8 mouse cellular contexts compared by ENCODE assay signal in genomic region chr19:44135072-44135959, GRCm38 (mm10). TPM values are rescaled to one million over a fixed set of nuclear protein-coding genes. Genes with fewer than 3 reads are reported as not detected.
DNase-seq lines count a peak whose midpoint lies in the region; ATAC-seq and TF ChIP-seq lines count a peak whose summit lies in the region.

Gene Cwf19l1 (minus strand): TSS chr19:44135876.

- peak within 1 kb of the TSS; percentile 89 for H3K27ac ChIP-seq in bone marrow, adult 2 months (ENCODE audit: control insufficient read depth, insufficient read depth, low read depth, low read length, poor library complexity)
- peak within 1 kb of the TSS; percentile 95 for H3K27ac ChIP-seq in embryonic facial prominence, embryonic 15.5 days (replicated peaks)
- H3K27ac ChIP-seq in limb, embryonic 14.5 days (replicated peaks; ENCODE audit: low read depth, low read length): peak within 1 kb of the TSS; percentile 94
- H3K27ac ChIP-seq in midbrain, postnatal 0 days (ENCODE audit: low read depth, low read length): peak within 1 kb of the TSS; percentile 86

- H3K4me2 ChIP-seq in embryonic facial prominence, embryonic 15.5 days (replicated peaks): peak within 1 kb of the TSS; percentile 62
- H3K4me2 ChIP-seq in limb, embryonic 14.5 days (replicated peaks; ENCODE audit: low read depth, low read length, severe bottlenecking): peak within 1 kb of the TSS; percentile 65
- peak within 1 kb of the TSS; percentile 70 for H3K4me2 ChIP-seq in midbrain, postnatal 0 days (ENCODE audit: low read depth, low read length, poor library complexity, severe bottlenecking)

- no peak for TF ChIP-seq CTCF in bone marrow, adult 2 months (IDR thresholded peaks at IDR 0.05; ENCODE audit: control insufficient read depth, insufficient read depth, low read length)
- TF ChIP-seq CTCF in midbrain, postnatal 0 days (IDR thresholded peaks at IDR 0.05): no peak

- no peaks in the 10 kb centered on the region for H3K27me3 ChIP-seq in embryonic facial prominence, embryonic 15.5 days
- H3K27me3 ChIP-seq in limb, embryonic 14.5 days (ENCODE audit: control insufficient read depth, insufficient read depth, low read length): no peaks in the 10 kb centered on the region
- H3K27me3 ChIP-seq in midbrain, postnatal 0 days (ENCODE audit: insufficient read depth, low read length): no peaks in the 10 kb centered on the region

- peak; percentile 83 for ATAC-seq in embryonic facial prominence, embryonic 15.5 days (ENCODE audit: insufficient number of reproducible peaks, low FRiP score, low TSS enrichment, low read depth)
- ATAC-seq in limb, embryonic 14.5 days (ENCODE audit: low FRiP score, low read depth): peak; percentile 94
- ATAC-seq in midbrain, postnatal 0 days (ENCODE audit: low FRiP score): peak; percentile 92

- WGBS in bone marrow, adult 2 months: under 1% methylated on average over 45 of the region's 45 CpGs
- under 1% methylated on average over 45 of the region's 45 CpGs for WGBS in embryonic facial prominence, embryonic 15.5 days
- under 1% methylated on average over 45 of the region's 45 CpGs for WGBS in limb, embryonic 14.5 days
- WGBS in midbrain, postnatal 0 days: under 1% methylated on average over 45 of the region's 45 CpGs

- H3K4me1 ChIP-seq in bone marrow, adult 2 months (ENCODE audit: control insufficient read depth, insufficient read depth, low read length): no peaks in the 10 kb centered on the region
- peaks cover 9% of the 10 kb centered on the region for H3K4me1 ChIP-seq in embryonic facial prominence, embryonic 15.5 days
- H3K4me1 ChIP-seq in limb, embryonic 14.5 days (ENCODE audit: control insufficient read depth, insufficient read depth, low read length): no peaks in the 10 kb centered on the region
- H3K4me1 ChIP-seq in midbrain, postnatal 0 days (ENCODE audit: insufficient read depth, low read length): no peaks in the 10 kb centered on the region

- no peaks in the 10 kb centered on the region for H3K9me3 ChIP-seq in embryonic facial prominence, embryonic 15.5 days (replicated peaks)
- no peaks in the 10 kb centered on the region for H3K9me3 ChIP-seq in limb, embryonic 14.5 days (ENCODE audit: control insufficient read depth, low read length)
- H3K9me3 ChIP-seq in midbrain, postnatal 0 days (ENCODE audit: low read length): no peaks in the 10 kb centered on the region

- TF ChIP-seq POLR2A in bone marrow, adult 2 months (IDR thresholded peaks at IDR 0.05; ENCODE audit: borderline replicate concordance, control insufficient read depth, low read depth, low read length): no peak; the same call in 1 of the 2 replicates
- peak; percentile 41; the same call in 1 of the 2 replicates for TF ChIP-seq POLR2A in limb, embryonic 14.5 days (IDR thresholded peaks at IDR 0.05; ENCODE audit: borderline replicate concordance, extremely low read depth, insufficient read depth, insufficient read length)

- DNase-seq in 416B (ENCODE audit: low read depth): peak; percentile 93
- peak; percentile 84 for DNase-seq in heart, adult 8-10 months (ENCODE audit: low spot score)
- peak; percentile 91 for DNase-seq in kidney, adult 9 months
- DNase-seq in limb, embryonic 14.5 days (ENCODE audit: low spot score): peak; percentile 94
- peak; percentile 97 for DNase-seq in midbrain, postnatal 0 days (ENCODE audit: low spot score)
- DNase-seq in spleen, postnatal 14 days (ENCODE audit: low spot score in 2 of 2): peak; percentile 72 to 82

- H3K9ac ChIP-seq in embryonic facial prominence, embryonic 15.5 days: peak within 1 kb of the TSS; percentile 76
- peak within 1 kb of the TSS; percentile 68 for H3K9ac ChIP-seq in limb, embryonic 14.5 days (ENCODE audit: low read depth, low read length, severe bottlenecking)
- H3K9ac ChIP-seq in midbrain, postnatal 0 days (replicated peaks; ENCODE audit: low read length, poor library complexity, severe bottlenecking): peak within 1 kb of the TSS; percentile 73

- H3K36me3 ChIP-seq in embryonic facial prominence, embryonic 15.5 days: peaks cover 35% of the 10 kb centered on the region
- peaks cover 39% of the 10 kb centered on the region for H3K36me3 ChIP-seq in limb, embryonic 14.5 days (ENCODE audit: control insufficient read depth, insufficient read depth, low read length)
- H3K36me3 ChIP-seq in midbrain, postnatal 0 days (ENCODE audit: insufficient read depth, low read length): peaks cover 19% of the 10 kb centered on the region

- H3K4me3 ChIP-seq in bone marrow, adult 2 months (replicated peaks; ENCODE audit: control insufficient read depth, low read depth, low read length): peak within 1 kb of the TSS; percentile 99
- H3K4me3 ChIP-seq in embryonic facial prominence, embryonic 15.5 days (replicated peaks): peak within 1 kb of the TSS; percentile 71
- H3K4me3 ChIP-seq in limb, embryonic 14.5 days (replicated peaks; ENCODE audit: low read length): peak within 1 kb of the TSS; percentile 64
- H3K4me3 ChIP-seq in midbrain, postnatal 0 days (ENCODE audit: low read depth, low read length): peak within 1 kb of the TSS; percentile 68

RNA-seq across cellular contexts. Expression of gene Cwf19l1, which starts in this region (rescaled TPM):
- polyA plus RNA-seq in bone marrow, adult 2 months (2011; ENCODE audit: insufficient read depth, insufficient read length, low replicate concordance, missing spikeins): 8.3 and 22.6 TPM in 2 replicates
- polyA plus RNA-seq in embryonic facial prominence, embryonic 15.5 days (2015; fragmentation: Nextera tagmentation; extraction: Ambion mirVana): 27.2 and 29.7 TPM in 2 replicates
- total RNA-seq in heart, adult 8-10 months (2022): 10 to 100 TPM in 1 of 4 experiments, 1 to 10 TPM in 3; 7.3 to 10.3 (median 9.0) TPM
- 21.6 and 25.2 TPM in 2 replicates for polyA plus RNA-seq in limb, embryonic 14.5 days (2012; rRNA removed)
- 26.3 and 29.6 TPM in 2 replicates for polyA plus RNA-seq in limb, embryonic 14.5 days (2014; fragmentation: Nextera tagmentation; extraction: Ambion mirVana)
- 13.4 and 27.0 TPM in 2 replicates for total RNA-seq in midbrain, postnatal 0 days (2014; rRNA removed)
- polyA plus RNA-seq in midbrain, postnatal 0 days (2015; fragmentation: Nextera tagmentation; extraction: Ambion mirVana): 27.8 and 30.6 TPM in 2 replicates

Comparison
In these comparisons a context has a peak if more than half of its experiments do, and no peak if none do; other contexts are left out.
1. Peak in every context shown above with its lines: DNase-seq, ATAC-seq, H3K4me3 ChIP-seq and H3K27ac ChIP-seq.